Mouse (Mus musculus) liver, adult 2 months (tissue): Measurements from ENCODE around the gene Map2k2.

Experiments used
- CTCF ChIP-seq: fragments of 200-500 bp; IDR thresholded peaks from 2 replicates; pipeline ENCODE4 v1.5.1; 2011; ENCODE audit warnings: low read depth, low read length, control low read depth
- POLR2A ChIP-seq: fragments of 200-500 bp; IDR thresholded peaks from 2 replicates; pipeline ENCODE4 v1.6.1; 2011; ENCODE audit warnings: low read length, control low read depth; ENCODE audit not compliant: insufficient read depth; ENCODE audit errors: extremely low read depth

GRCm38 (mm10) chr10:81141455-81142210 lies 35.9 kb downstream of the Map2k2 start:
- TF ChIP-seq CTCF (no peak), POLR2A (no peak)
